Mouse (Mus musculus): ENCODE results near the gene Foxp3.

- no peak for TF ChIP-seq CTCF (IDR thresholded peaks at IDR 0.05; ENCODE audit: low read depth)
- TF ChIP-seq EP300 (IDR thresholded peaks at IDR 0.05; ENCODE audit: low read depth), result 0 out of 2 replicates have a peak, but pooled peaks have one; percentile 26
Observed at GRCm38 (mm10) chrX:7604879-7605574, 31.6 kb downstream of the Foxp3 start, which contains the start of gene Ccdc22.

All from liver, embryonic 14.5 days (tissue).